In the genomic region with DNA sequence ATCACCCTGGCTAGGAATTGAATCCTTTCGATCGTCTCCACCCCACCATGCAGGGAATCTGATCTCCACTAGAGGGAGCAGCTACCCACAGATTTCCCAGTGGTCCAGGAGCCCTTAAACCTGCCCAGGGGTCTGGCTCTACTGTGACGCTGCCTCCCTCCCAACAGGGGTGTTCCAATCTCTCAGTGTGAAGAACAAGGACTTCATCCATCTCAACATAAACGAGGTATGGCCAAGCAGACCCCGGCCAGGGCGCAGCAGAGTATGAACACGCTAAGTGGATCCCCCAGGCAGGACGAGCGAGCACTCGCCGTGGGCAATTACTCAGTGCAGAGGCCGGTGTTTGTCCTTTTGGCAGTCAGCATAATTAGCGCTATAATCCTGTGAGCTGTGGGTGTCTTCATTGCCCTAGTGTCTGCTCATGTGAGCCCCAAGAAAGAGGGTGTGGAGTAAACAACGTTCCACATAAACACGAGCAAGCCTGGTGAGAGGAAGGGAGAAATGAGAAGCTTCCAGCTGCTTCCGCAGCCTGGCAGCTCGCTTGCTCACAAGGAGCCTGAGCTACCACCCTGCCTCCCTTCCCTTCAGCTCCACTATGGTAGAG, we compare ENCODE assay signal across 8 mouse cellular contexts. TPM values are rescaled to one million over a fixed set of nuclear protein-coding genes. Genes with fewer than 3 reads are reported as not detected.
DNase-seq lines count a peak whose midpoint lies in the region; ATAC-seq and TF ChIP-seq lines count a peak whose summit lies in the region.

No protein-coding gene starts in this region.

- H3K4me1 ChIP-seq in cortical plate, adult 2 months (ENCODE audit: control insufficient read depth, insufficient read depth, low read length): peaks cover 2% of the 10 kb centered on the region; the same call in 1 of the 2 replicates

- ATAC-seq in megakaryocyte, adult 5-6 weeks (ENCODE audit: poor library complexity, severe bottlenecking): peak; percentile 85

- DNase-seq in adipocyte (ENCODE audit: low spot score): peak; percentile 67
- DNase-seq in gastrocnemius, postnatal 10 days: peak; percentile 74
- DNase-seq in induced T-regulatory cell, adult 2 months (ENCODE audit: low read depth): peak; percentile 72
- DNase-seq in left cerebral cortex, adult 8-10 months (ENCODE audit: low spot score in 2 of 2): peak; percentile 61 to 74
- DNase-seq in right cerebral cortex, adult 18-20 months: peak; percentile 86
- DNase-seq in urinary bladder, postnatal 25 days (ENCODE audit: low spot score): peak; percentile 75

- peak; percentile 30; the same call in 1 of the 2 replicates for TF ChIP-seq POLR2A in cortical plate, adult 2 months (IDR thresholded peaks at IDR 0.05; ENCODE audit: extremely low read depth, insufficient read depth, low read length)

- TF ChIP-seq CTCF in cortical plate, adult 2 months (IDR thresholded peaks at IDR 0.05; ENCODE audit: extremely low read depth, insufficient read depth, low read length): peak; percentile 91

- H3K27ac ChIP-seq in cortical plate, adult 2 months (ENCODE audit: insufficient read depth, low read length): no peak overlapping the region

- H3K4me3 ChIP-seq in cortical plate, adult 2 months (ENCODE audit: insufficient read depth, low read length): peak overlapping the region; percentile 36

RNA-seq across cellular contexts. Expression of gene Capn9, which starts 41.5 kb away (rescaled TPM):
- 0.04 and 0.09 TPM in 2 replicates for polyA plus RNA-seq in cortical plate, adult 2 months (2012; rRNA removed)
- total RNA-seq in gastrocnemius, postnatal 10 days (2021): not detected
- under 1 TPM in 1 of 4 experiments, not detected in 3; 0.35 TPM for total RNA-seq in left cerebral cortex, adult 8-10 months (2022)
- total RNA-seq in megakaryocyte, adult 5-6 weeks (2015): not detected in 2 replicates
- not detected in 2 replicates for total RNA-seq in megakaryocyte, adult 5-6 weeks (2017)

RNA-seq across cellular contexts. Expression of gene 2310022B05Rik, which starts 45.8 kb away (rescaled TPM):
- polyA plus RNA-seq in cortical plate, adult 2 months (2012; rRNA removed): 61.1 and 64.2 TPM in 2 replicates
- 10 to 100 TPM; 31.7 to 42.0 TPM for total RNA-seq in gastrocnemius, postnatal 10 days (2021)
- total RNA-seq in left cerebral cortex, adult 8-10 months (2022): 10 to 100 TPM; 68.8 to 73.0 (median 71.5) TPM
- 6.2 and 7.5 TPM in 2 replicates for total RNA-seq in megakaryocyte, adult 5-6 weeks (2015)
- 1.6 and 2.1 TPM in 2 replicates for total RNA-seq in megakaryocyte, adult 5-6 weeks (2017)

RNA-seq across cellular contexts. Expression of gene Agt, which starts 47.9 kb away (rescaled TPM):
- polyA plus RNA-seq in cortical plate, adult 2 months (2012; rRNA removed): 16.6 and 17.2 TPM in 2 replicates
- 10 to 100 TPM; 11.0 to 13.8 TPM for total RNA-seq in gastrocnemius, postnatal 10 days (2021)
- 10 to 100 TPM; 17.3 to 31.4 (median 24.9) TPM for total RNA-seq in left cerebral cortex, adult 8-10 months (2022)
- total RNA-seq in megakaryocyte, adult 5-6 weeks (2015): 0.27 TPM in 1 of 2 replicates, not detected in the other
- total RNA-seq in megakaryocyte, adult 5-6 weeks (2017): 0.11 and 0.94 TPM in 2 replicates

Comparison
In these comparisons a context has a peak if more than half of its experiments do, and no peak if none do; other contexts are left out.
1. RNA of gene Agt, which starts 47.9 kb away (total RNA-seq): 17.3 to 31.4 TPM in left cerebral cortex, adult 8-10 months and 11.0 to 13.8 TPM in gastrocnemius, postnatal 10 days; 0.11 to 0.94 TPM in megakaryocyte, adult 5-6 weeks; every median in the first group is over 4 times any median in the second.
2. Peak in every context shown above with its lines, with median percentiles within 50 percentile points of each other: DNase-seq.